Mouse (Mus musculus): ENCODE results near the gene Tfcp2.

The Tfcp2 gene

GRCm38 (mm10) chr15:100478351-100478750 lies 73.5 kb downstream of the Tfcp2 start:
- no peak for DNase-seq

DNA sequence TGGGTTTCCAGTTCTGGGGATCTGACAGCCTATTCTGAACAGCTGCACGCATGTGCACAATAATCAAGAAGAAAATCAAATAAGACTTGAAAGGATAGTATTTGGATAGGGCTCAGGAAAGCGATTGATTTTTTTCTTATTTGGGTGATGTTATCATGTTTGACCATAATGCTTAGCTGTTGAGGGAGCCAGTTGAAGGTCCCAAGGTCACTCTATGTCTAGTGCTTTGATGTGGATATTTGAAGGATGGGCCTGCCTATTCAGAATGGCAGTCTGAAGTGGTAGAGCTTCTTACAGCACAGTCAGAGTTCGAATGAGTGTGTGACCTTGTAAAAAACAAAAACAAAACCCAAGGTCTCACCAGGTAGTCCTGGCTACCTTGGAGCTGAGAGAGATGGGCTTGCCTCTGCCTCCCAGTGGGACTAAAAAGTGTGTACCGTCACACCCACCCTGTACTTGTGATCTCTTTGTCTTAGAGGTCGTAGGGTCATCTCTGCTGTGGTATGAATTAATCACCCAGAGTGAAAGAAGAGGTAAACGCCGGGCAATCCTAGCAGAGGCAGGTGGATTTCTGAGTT lies 77.8 kb downstream of the Tfcp2 start:
- no peak for DNase-seq

DNA sequence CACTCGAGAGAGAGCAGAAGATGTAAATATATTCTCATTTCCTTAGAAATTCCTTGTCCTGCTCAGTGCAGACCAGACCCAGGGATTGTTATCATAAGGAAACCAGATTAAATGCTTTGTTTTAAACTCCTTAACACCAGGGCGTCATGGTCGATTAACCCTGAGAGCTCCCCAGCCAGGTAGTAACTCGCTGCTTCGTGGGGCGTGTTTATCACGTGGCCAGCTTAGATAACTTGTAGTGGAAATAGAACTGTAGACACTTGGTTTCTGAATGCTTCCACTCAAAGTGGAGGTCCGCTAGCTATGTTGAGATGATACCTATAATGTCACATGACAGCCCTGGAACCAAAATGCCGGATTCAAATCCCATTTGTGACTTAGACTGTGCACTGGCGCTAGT lies 81.8 kb downstream of the Tfcp2 start:
- DNase-seq, result no peak

DNA sequence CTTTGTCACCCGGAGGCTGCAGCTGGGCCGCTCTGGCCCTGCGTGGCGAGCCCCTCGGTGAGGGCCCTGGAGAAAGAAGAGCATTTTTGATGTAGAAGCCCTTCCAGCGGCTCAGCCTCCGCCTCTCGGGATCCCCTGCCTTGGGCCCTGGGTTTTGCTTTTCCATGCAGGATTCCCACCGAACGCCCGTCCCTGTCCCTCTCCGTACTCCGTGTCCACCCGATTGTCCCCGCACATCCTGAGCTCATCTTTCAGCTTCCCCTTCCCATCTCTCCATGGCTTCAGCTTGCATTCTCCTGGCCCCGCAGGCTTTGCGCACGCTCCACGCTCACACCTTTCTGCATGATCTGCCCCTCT lies 82.6 kb downstream of the Tfcp2 start:
- DNase-seq, result no peak

GRCm38 (mm10) chr15:100468295-100469188 lies 83.3 kb downstream of the Tfcp2 start, which contains the start of gene Letmd1:
Gene Letmd1 (plus strand): TSS chr15:100469023.
- DNase-seq, result peak; percentile 84 to 88

GRCm38 (mm10) chr15:100467738-100468137 lies 84.1 kb downstream of the Tfcp2 start:
- DNase-seq, result no peak

- no peak for DNase-seq
Measured at GRCm38 (mm10) chr15:100465432-100465831, 86.4 kb downstream of the Tfcp2 start.

GRCm38 (mm10) chr15:100463712-100464111 lies 88.1 kb downstream of the Tfcp2 start:
- peak; percentile 64 to 72 for DNase-seq

GRCm38 (mm10) chr15:100462086-100462485 lies 89.7 kb downstream of the Tfcp2 start:
- no peak for DNase-seq

GRCm38 (mm10) chr15:100461646-100462045 lies 90.2 kb downstream of the Tfcp2 start:
- no peak for DNase-seq

GRCm38 (mm10) chr15:100460942-100461341 lies 90.9 kb downstream of the Tfcp2 start:
- peak in 1 of 2 experiments; percentile 45 for DNase-seq

DNA sequence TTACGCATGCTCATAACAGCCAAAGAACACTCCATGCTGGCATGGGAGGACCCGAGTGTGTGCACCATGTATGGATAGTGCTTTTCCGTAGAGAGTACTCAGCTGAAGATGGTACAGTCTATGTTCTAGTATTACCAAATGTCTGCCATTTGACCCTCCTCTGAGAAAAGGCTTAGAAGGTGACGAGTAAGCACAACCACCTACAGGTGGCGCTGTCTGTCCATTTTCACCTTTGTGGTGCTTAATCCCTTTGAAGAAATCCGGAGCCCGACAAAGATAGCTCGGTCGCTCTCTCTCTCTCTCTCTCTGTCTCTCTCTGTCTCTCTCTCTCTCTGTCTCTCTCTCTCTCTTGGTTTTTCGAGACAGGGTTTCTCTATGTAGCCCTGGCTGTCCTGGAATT lies 93.8 kb downstream of the Tfcp2 start:
- DNase-seq, result peak; percentile 44 to 64

DNA sequence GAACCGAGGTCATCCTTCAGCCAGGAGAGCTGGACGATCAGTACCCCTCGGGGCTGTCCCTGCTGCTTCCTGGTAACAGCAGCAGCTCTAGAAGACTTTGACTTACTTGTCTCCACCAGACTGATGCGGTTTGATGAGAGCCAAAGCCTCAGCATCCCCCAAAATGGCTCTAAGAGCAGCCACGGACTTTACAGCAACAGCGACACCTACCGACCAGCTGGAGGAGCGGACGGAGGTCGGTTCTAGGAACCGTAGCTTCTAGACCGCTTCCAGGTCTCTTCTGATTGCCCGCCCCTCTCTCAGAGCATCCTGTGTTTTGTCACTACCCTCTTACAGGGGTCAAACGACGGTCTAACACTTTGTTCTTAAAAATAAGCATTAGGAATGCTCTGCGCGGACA lies 94.5 kb downstream of the Tfcp2 start:
- DNase-seq, result peak; percentile 49 to 63

DNA sequence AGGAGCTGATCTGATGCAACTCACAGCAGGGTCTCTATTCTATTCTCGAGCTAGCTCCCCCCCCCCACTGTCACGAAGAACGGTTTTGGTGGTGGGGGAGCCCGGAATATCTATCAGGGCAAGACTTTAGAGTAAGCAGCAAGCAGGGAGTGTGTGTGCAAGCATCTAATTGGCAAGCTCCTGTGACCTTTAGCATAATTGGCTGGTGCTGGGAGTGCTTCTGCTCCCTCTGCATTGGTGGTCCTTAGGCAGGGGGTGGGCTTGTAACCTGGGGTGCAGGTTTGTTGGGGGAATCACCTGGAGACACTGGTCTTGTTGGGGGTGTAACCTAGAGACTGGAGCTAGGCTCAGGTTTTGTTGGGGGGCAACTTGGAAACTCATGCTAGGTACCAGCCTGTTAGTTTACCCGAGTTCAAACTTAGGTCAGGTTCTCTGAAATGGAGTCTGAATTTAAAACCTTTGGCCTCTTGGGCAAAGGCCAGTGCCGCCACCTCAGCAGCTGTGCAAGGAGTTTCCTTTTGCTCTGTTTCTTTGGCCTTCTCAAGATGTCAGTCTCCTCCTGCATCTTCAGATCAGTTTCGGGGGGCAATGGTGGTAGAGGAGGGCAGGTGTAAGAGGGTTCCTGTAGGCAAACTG lies 95.3 kb downstream of the Tfcp2 start:
- DNase-seq, result no peak

GRCm38 (mm10) chr15:100452486-100452885 lies 99.3 kb downstream of the Tfcp2 start:
- no peak for DNase-seq

GRCm38 (mm10) chr15:100451245-100451644 lies 100.6 kb downstream of the Tfcp2 start:
- DNase-seq, result no peak

DNA sequence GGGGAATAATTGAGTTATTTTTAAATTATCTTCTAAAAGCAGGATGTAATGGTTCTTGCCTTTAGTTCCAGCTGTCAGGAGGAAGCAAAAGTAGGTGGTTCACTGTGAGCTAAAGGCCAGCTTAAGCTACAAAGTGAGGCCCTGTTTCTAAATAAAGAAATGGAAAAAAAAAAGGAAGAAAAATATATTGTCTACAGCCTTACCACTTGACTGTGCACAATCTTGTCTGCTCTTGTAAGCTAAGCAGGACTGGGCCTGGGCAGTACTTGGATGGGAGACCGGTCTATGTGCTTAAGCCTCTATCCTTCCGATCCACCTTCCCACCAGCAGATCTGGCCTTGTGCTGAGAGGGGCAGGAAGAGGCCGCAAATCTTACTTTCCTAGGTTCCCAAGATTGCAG lies 102.3 kb downstream of the Tfcp2 start:
- no peak for DNase-seq

DNA sequence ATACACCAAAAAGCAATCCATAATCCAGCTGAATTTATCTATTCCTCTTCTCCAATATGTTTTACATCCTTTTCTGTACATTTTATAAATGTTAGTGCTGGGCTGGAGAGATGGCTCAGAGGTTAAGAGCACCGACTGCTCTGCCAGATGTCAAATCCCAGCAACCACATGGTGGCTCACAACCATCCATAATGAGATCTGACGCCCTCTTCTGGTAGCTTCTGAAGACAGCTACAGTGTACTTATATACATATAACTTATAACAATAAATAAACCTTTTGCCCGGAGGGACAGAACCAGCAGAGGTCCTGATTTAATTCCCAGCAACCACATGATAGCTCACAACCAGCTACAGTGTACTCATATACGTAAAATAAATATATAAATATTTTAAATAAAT lies 103.2 kb downstream of the Tfcp2 start:
- no peak for DNase-seq
